Mouse (Mus musculus) embryonic facial prominence, embryonic 11.5 days (tissue): ENCODE measurements around the gene H2-DMb1. TPM values are rescaled to one million over a fixed set of nuclear protein-coding genes. Genes with fewer than 3 reads are reported as not detected.

Experiments
- ATAC-seq: fragments of 200-750 bp; cut with Nextera tagmentation; replicated peaks from 2 replicates; pipeline ENCODE4 v1.8.0; 2017; ENCODE audit warnings: low read depth; ENCODE audit not compliant: insufficient number of reproducible peaks, low FRiP score, low TSS enrichment
- DNase-seq: peaks from one replicate; pipeline ENCODE4 v3.0.0-alpha.2; 2015; ENCODE audit warnings: low spot score
- H3K27ac ChIP-seq: fragments of 300-500 bp; sonication (generic); replicated peaks from 2 replicates; pipeline ENCODE4 v1.5.1; 2014; ENCODE audit warnings: mild to moderate bottlenecking, low read depth, low read length, control low read depth
- H3K27me3 ChIP-seq: fragments of 300-500 bp; sonication (generic); 2 replicates; pipeline ENCODE4 v1.6.1; 2014; ENCODE audit warnings: mild to moderate bottlenecking, low read length, moderate library complexity, mixed read lengths; ENCODE audit not compliant: control insufficient read depth, insufficient read depth
- H3K36me3 ChIP-seq: fragments of 300-500 bp; sonication (generic); replicated peaks from 2 replicates; pipeline ENCODE4 v1.6.1; 2014; ENCODE audit warnings: low read depth, mild to moderate bottlenecking, low read length, moderate library complexity, mixed read lengths; ENCODE audit not compliant: control insufficient read depth, insufficient read depth
- H3K4me1 ChIP-seq: fragments of 300-500 bp; sonication (generic); 2 replicates; pipeline ENCODE4 v1.6.1; 2014; ENCODE audit warnings: low read length, mixed read lengths; ENCODE audit not compliant: control insufficient read depth, insufficient read depth
- H3K4me2 ChIP-seq: fragments of 300-500 bp; sonication (generic); 2 replicates; pipeline ENCODE4 v1.6.1; 2014; ENCODE audit warnings: low read depth, mild to moderate bottlenecking, control low read depth, low read length, moderate library complexity
- H3K4me3 ChIP-seq: fragments of 300-500 bp; sonication (generic); 2 replicates; pipeline ENCODE4 v1.5.1; 2014; ENCODE audit warnings: low read depth, low read length, control low read depth
- H3K9ac ChIP-seq: fragments of 300-500 bp; sonication (generic); replicated peaks from 2 replicates; pipeline ENCODE4 v1.6.1; 2014; ENCODE audit warnings: mild to moderate bottlenecking, control low read depth, low read length
- H3K9me3 ChIP-seq: fragments of 300-500 bp; sonication (generic); replicated peaks from 2 replicates; pipeline ENCODE4 v1.6.1; 2016; ENCODE audit warnings: mild to moderate bottlenecking, low read length, inconsistent platforms, mixed read lengths; ENCODE audit not compliant: control insufficient read depth
- WGBS: fragments of 180-500 bp; shearing (Covaris S2); extraction: QIAGEN DNeasy Blood & Tissue Kit; methylation state at CpG from one replicate; pipeline ENCODE4 v1.1.7; 2014; 5-methylcytosine and 5-hydroxymethylcytosine counted together
- polyA plus RNA-seq: library from polyadenylated mRNA; unstranded; fragments of >200 nt; fragmentation: Nextera tagmentation; extraction: Ambion mirVana; gene quantifications from 2 replicates; pipeline ENCODE4 v1.2.1, GENCODE M21; 2014

Gene H2-DMb1
- polyA plus RNA-seq, 1 experiment from 2014 or later: 1.3 TPM

DNA sequence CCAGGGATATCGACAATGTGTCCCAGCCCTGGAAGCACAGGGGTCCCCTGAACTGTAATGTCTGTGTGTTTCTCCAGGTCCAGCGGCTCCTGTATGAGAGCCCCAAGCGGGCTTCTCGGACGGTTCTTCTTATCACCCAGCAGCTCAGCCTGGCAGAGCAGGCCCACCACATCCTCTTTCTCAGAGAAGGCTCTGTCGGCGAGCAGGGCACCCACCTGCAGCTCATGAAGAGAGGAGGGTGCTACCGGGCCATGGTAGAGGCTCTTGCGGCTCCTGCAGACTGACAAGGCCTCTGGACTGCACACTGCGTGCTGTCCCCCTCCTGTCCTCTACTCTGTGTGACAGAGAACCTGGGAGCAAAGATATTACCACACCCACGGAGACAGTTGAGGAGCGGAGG lies 43.6 kb downstream of the H2-DMb1 start:
- no peaks in the 10 kb centered on the region for H3K36me3 ChIP-seq
- H3K27ac ChIP-seq: no peak overlapping the region
- H3K9ac ChIP-seq: no peak overlapping the region
- DNase-seq (no peak), ATAC-seq (no peak)
- 31% methylated on average over 12 of the region's 12 CpGs for WGBS
- peaks cover 65% of the 10 kb centered on the region for H3K27me3 ChIP-seq
- no peaks in the 10 kb centered on the region for H3K9me3 ChIP-seq
- no peak overlapping the region for H3K4me3 ChIP-seq
- no peak overlapping the region for H3K4me2 ChIP-seq
- H3K4me1 ChIP-seq: no peaks in the 10 kb centered on the region; the same call in 1 of the 2 replicates

DNA sequence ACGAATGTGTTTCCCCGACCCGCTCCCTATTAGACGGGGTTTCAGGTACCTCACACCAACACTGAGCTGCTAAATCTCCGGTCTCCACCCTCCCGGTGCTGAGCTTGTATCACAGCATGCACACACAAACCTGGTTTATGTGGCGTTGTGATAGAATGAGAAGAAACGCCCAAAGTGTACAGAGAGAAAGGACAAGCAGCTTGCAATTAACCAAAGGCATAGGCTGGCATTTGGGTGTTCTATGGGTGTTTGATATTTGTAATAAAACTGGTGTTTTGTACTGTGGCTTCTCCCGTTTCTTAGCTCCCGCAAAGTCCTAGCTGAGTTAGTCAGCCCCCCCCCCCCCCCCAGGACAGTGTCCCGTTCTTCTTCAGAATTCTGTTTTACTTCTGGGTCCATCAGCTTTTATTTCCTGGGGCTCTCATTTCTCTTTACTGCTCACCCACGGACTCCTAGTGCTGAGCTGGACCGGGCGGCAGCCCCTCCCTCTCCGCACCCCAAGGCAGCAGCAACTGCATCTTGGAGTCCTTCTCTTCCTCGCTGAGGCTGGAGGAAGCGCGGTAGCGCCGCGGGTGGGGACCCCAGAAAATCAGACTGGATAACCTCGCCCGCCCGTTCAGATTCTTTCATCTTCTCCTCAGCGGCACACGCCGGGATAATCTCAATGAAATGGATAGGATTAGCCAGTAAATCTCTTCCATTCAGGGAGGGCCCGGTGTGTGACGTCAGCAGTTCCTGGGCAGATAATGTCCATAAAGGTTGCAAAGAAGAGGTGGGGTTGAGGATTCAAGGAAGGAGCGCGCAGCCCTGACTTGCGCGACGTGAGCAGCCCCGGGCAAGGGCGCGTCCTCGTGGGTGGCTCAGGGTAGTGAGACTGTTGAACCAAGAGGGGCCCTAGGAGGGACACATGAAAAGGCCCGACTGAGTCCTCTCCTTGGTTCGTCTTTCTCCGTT lies 44.3 kb downstream of the H2-DMb1 start, which contains the start of gene Psmb8:
Psmb8 (plus strand) TSS at position 781 of the 954 bp plus-strand sequence.
- Histone ChIP-seq H3K27ac (no peak within 1 kb of the TSS), H3K9ac (peak within 1 kb of the TSS; percentile 34; the same call in 1 of the 2 replicates), H3K4me1 (no peaks in the 10 kb centered on the region; the same call in 1 of the 2 replicates), H3K4me3 (peak within 1 kb of the TSS; percentile 31), H3K4me2 (peak within 1 kb of the TSS; percentile 60), H3K36me3 (no peaks in the 10 kb centered on the region), H3K9me3 (no peaks in the 10 kb centered on the region), H3K27me3 (peaks cover 63% of the 10 kb centered on the region)
- peak; percentile 89 for DNase-seq
- peak; percentile 78 for ATAC-seq
- 4% methylated on average over 41 of the region's 41 CpGs for WGBS

DNA sequence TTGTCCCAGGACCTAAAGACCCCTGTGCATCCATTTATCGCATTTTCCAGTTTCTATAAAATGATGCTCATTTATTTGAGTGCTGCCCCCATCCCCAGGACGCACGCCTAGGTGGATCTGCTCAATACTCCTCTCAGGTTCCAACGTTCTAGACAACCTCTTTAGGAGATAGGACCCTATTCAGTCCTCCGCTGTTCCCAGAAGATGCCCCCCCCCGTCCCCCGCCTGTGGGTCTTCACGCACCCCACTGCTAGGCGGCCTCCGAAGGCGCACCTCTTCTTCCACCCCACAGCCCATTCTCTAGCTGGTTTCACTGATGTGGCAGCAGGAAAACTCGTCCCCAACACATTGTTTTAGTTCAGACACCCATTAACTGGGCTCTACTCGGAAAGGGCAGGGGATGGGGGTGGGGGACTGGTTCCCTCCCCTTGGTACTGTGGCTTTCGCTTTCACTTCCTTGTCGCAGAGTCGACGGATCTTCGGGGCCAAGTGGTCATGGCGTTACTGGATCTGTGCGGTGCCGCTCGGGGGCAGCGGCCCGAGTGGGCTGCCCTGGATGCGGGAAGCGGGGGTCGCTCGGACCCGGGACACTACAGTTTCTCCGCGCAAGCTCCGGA lies 45.1 kb downstream of the H2-DMb1 start:
- Histone ChIP-seq H3K27me3 (peaks cover 60% of the 10 kb centered on the region), H3K27ac (no peak overlapping the region), H3K9me3 (no peaks in the 10 kb centered on the region), H3K36me3 (no peaks in the 10 kb centered on the region), H3K4me1 (no peaks in the 10 kb centered on the region; the same call in 1 of the 2 replicates), H3K9ac (no peak overlapping the region), H3K4me3 (peak overlapping the region; percentile 31), H3K4me2 (peak overlapping the region; percentile 60)
- ATAC-seq (no peak), DNase-seq (no peak)
- WGBS: 3% methylated on average over 32 of the region's 32 CpGs

DNA sequence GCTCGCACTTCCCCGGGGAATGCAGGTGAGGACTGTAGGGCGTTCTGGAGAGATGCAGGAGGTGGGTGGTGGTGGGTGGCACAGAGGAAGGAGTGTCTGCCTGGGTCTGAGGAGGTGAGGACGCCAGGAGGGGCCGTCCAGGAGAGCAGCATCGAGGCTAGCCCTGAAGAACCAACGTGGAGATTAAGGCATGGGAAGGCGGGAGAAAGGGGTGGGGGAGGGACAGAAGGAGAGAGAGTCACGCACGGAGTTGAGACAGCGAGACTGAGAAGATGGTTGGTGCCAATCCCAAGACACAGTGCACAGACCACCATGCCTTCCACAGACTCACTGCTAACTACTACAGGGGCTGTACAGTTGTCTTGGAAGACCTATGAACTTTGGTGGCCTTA lies 45.6 kb downstream of the H2-DMb1 start:
- ATAC-seq: no peak
- H3K4me2 ChIP-seq: no peak overlapping the region

DNA sequence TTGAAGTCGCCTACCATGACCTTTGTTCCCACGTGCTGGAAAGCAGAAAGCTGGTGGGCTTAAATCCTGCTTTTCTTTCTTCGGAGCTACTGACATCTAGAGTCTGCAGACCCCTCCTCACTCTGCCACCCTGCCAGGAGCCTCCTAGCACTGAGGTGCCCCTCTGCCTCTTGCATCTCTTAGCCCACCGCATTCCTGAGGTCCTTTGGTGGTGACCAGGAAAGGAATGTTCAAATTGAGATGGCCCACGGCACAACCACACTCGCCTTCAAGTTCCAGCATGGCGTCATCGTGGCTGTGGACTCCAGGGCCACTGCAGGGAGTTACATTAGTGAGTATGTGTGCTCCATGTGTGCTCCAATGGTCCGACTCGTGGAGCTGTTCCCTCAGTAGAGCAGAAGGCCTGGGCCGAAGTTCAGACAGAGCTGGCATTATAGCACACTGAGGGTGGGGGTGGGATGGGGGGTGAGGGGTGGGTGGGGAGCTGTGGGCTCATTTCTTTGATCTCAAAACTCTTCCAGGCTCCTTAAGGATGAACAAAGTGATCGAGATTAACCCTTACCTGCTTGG lies 46.3 kb downstream of the H2-DMb1 start:
- no peak overlapping the region for H3K27ac ChIP-seq
- no peak for DNase-seq
- H3K9ac ChIP-seq: no peak overlapping the region
- 65% methylated on average over 12 of the region's 12 CpGs for WGBS
- H3K4me1 ChIP-seq: no peaks in the 10 kb centered on the region; the same call in 1 of the 2 replicates
- no peaks in the 10 kb centered on the region for H3K9me3 ChIP-seq
- ATAC-seq: no peak
- H3K4me3 ChIP-seq: no peak overlapping the region
- H3K27me3 ChIP-seq: peaks cover 57% of the 10 kb centered on the region
- H3K4me2 ChIP-seq: no peak overlapping the region
- no peaks in the 10 kb centered on the region for H3K36me3 ChIP-seq

More for the DNA sequence above, 45.6 kb downstream of the H2-DMb1 start:
- no peak for DNase-seq
- Histone ChIP-seq H3K27me3 (peaks cover 62% of the 10 kb centered on the region), H3K9me3 (no peaks in the 10 kb centered on the region), H3K9ac (no peak overlapping the region), H3K36me3 (no peaks in the 10 kb centered on the region), H3K4me3 (no peak overlapping the region), H3K27ac (no peak overlapping the region), H3K4me1 (no peaks in the 10 kb centered on the region; the same call in 1 of the 2 replicates)
- WGBS: 8% methylated on average over 11 of the region's 11 CpGs

DNA sequence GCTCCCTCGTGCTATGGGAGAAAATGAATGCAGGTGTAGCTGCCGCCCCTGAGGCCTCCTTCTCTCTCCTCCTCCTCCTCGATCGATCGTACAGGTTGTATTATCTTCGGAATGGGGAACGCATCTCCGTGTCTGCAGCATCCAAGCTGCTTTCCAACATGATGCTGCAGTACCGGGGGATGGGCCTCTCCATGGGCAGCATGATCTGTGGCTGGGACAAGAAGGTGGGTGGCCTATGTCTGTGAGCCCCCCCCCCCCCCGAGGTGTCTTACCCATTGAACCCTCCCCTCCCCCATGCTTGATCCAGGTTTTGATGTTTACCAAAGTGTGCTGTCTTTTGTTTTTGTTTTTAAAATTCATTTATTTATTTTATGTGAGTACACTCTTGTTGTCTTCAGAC lies 47.2 kb downstream of the H2-DMb1 start:
- 79% methylated on average over 10 of the region's 10 CpGs for WGBS
- peaks cover 55% of the 10 kb centered on the region for H3K27me3 ChIP-seq
- H3K4me1 ChIP-seq: no peaks in the 10 kb centered on the region; the same call in 1 of the 2 replicates
- no peaks in the 10 kb centered on the region for H3K9me3 ChIP-seq
- H3K27ac ChIP-seq: no peak overlapping the region
- DNase-seq (no peak), ATAC-seq (no peak)
- H3K4me3 ChIP-seq: no peak overlapping the region
- no peak overlapping the region for H3K9ac ChIP-seq
- H3K4me2 ChIP-seq: no peak overlapping the region
- H3K36me3 ChIP-seq: no peaks in the 10 kb centered on the region

DNA sequence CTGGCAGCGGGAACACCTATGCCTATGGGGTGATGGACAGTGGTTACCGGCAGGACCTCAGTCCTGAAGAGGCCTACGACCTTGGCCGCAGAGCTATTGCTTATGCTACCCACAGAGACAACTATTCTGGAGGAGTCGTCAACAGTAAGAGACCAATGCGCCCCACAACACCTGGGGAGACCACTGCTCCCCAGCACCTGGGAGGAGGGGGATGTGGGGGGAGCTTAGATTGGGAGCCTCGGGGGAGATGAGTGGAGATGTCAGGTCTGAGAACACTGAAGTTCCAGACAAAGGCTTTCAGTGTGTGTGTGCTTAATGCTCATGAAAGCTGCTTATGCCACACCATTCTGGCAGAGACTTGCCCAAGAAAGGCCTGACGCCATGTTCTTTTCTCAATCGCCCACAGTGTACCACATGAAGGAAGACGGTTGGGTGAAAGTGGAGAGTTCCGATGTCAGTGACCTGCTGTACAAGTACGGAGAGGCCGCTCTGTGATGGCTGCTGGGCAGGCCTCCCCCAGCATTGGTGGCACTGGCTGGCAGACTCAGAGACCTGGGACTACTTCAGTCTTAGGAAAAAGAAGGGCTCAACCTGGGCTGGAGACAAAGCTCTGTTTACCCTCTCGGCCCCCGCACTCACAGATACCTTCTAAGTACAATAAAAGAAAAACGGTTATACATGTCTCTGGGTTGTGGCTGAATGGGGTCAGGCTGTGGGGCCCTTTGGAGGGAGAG lies 48.1 kb downstream of the H2-DMb1 start:
- H3K9me3 ChIP-seq: no peaks in the 10 kb centered on the region
- H3K27me3 ChIP-seq: peaks cover 55% of the 10 kb centered on the region
- WGBS: 84% methylated on average over 16 of the region's 16 CpGs
- H3K36me3 ChIP-seq: no peaks in the 10 kb centered on the region
- ATAC-seq: no peak
- no peaks in the 10 kb centered on the region; the same call in 1 of the 2 replicates for H3K4me1 ChIP-seq
- DNase-seq: no peak
- no peak overlapping the region for H3K4me3 ChIP-seq
- no peak overlapping the region for H3K9ac ChIP-seq
- H3K27ac ChIP-seq: no peak overlapping the region
- no peak overlapping the region for H3K4me2 ChIP-seq
